Mouse (Mus musculus): ENCODE results near the gene Dhrs4. TPM values are rescaled to one million over a fixed set of nuclear protein-coding genes. Genes with fewer than 3 reads are reported as not detected.

Gene Dhrs4
- polyA plus RNA-seq, 1 experiment from 2014 or later, result 137 TPM

DNA sequence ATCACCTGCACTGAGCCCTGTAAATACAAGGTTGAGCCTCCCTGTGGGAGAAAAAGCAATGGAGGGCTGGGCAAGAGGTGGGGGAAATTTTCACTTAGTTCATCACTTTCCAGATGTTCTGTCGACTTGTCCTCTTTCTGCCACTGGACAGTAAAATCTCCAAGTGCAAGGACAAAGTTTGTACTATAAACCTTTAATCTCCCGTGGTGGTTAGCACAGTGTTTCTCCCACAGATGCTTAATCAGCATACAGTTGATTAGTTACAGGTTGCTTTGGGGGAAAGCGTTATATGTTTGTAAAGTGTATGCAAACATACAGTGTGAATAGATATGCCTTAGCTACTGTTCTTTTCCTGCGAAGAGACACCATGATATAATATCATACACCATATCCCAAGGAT, 12.1 kb upstream of the Dhrs4 start:
- Histone ChIP-seq H3K27ac (no peak overlapping the region), H3K4me3 (replicated peaks) (no peak overlapping the region), H3K4me2 (replicated peaks) (no peak overlapping the region), H3K27me3 (replicated peaks) (no peaks in the 10 kb centered on the region), H3K4me1 (replicated peaks) (no peaks in the 10 kb centered on the region), H3K9ac (no peak overlapping the region), H3K9me3 (no peaks in the 10 kb centered on the region), H3K36me3 (no peaks in the 10 kb centered on the region)
- 71% methylated on average over 4 of the region's 4 CpGs for WGBS
- ATAC-seq, result no peak

DNA sequence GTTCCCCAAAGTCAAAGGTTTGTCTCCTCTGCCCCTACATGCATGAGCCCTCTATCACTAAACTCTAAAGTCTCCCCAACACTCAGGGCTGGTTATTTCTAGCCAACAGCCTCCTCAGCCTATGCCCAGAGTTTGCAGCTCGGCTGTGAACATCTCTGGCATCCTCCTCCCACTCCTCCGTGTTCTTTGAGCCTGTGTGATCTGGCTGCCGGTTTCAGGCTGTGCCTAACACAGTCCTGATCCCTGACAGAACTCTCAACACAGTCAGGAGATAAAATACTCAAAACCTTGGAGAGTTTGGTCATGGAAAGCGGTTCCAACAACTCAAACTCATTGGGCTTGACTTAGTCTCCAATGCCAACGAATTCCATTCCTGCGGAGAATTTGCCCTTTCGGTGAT, 11.4 kb upstream of the Dhrs4 start:
- no peaks in the 10 kb centered on the region for H3K36me3 ChIP-seq
- no peak for ATAC-seq
- no peak overlapping the region for H3K4me3 ChIP-seq (replicated peaks)
- H3K4me1 ChIP-seq (replicated peaks), result no peaks in the 10 kb centered on the region
- no peak overlapping the region for H3K4me2 ChIP-seq (replicated peaks)
- WGBS, result 67% methylated on average over 7 of the region's 7 CpGs
- H3K27ac ChIP-seq, result no peak overlapping the region
- no peaks in the 10 kb centered on the region for H3K9me3 ChIP-seq
- no peak overlapping the region for H3K9ac ChIP-seq
- no peaks in the 10 kb centered on the region for H3K27me3 ChIP-seq (replicated peaks)

- ATAC-seq, result peak; percentile 42; the same call in 1 of the 2 replicates
- no peak overlapping the region for H3K9ac ChIP-seq
- H3K36me3 ChIP-seq, result no peaks in the 10 kb centered on the region
- no peak overlapping the region for H3K4me3 ChIP-seq (replicated peaks)
- no peak overlapping the region for H3K4me2 ChIP-seq (replicated peaks)
- WGBS, result 70% methylated on average over 2 of the region's 2 CpGs
- H3K27ac ChIP-seq, result 0 out of 2 replicates have a peak overlapping the region, but pooled peaks have one; percentile 63
- H3K27me3 ChIP-seq (replicated peaks), result no peaks in the 10 kb centered on the region
- no peaks in the 10 kb centered on the region for H3K9me3 ChIP-seq
- no peaks in the 10 kb centered on the region for H3K4me1 ChIP-seq (replicated peaks)
Measured at GRCm38 (mm10) chr14:55468301-55468741, 10.2 kb upstream of the Dhrs4 start.

GRCm38 (mm10) chr14:55469041-55469440, 9.5 kb upstream of the Dhrs4 start:
- Histone ChIP-seq H3K27me3 (replicated peaks) (no peaks in the 10 kb centered on the region), H3K4me1 (replicated peaks) (no peaks in the 10 kb centered on the region), H3K9me3 (no peaks in the 10 kb centered on the region), H3K36me3 (no peaks in the 10 kb centered on the region), H3K27ac (peak overlapping the region; percentile 63; the same call in 1 of the 2 replicates), H3K9ac (no peak overlapping the region), H3K4me2 (replicated peaks) (no peak overlapping the region), H3K4me3 (replicated peaks) (no peak overlapping the region)
- WGBS, result 45% methylated on average over 2 of the region's 2 CpGs
- peak; percentile 76 for ATAC-seq

DNA sequence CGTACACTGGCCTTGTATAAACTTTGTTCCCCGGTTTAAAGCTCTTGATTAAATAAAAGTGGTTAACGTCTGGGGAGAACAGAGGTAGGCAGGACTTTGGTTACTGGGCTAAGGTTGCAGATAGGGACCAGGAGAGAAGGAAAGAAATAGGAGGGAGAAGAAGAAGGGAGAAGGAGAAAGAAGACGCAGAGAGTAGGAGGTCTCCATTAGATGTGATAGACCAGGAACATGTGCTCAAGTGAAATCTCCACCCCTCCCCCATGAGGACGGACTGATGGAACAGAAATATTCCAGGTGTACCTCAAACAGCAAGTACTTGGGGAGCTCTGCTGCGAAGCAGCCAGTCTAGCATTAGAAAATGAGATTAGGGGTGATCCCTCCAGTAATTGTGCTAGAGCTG, 8.7 kb upstream of the Dhrs4 start:
- WGBS, result 47% methylated on average over 6 of the region's 6 CpGs
- Histone ChIP-seq H3K36me3 (no peaks in the 10 kb centered on the region), H3K27ac (peak overlapping the region; percentile 42; the same call in 1 of the 2 replicates), H3K9ac (no peak overlapping the region), H3K4me3 (replicated peaks) (no peak overlapping the region), H3K4me1 (replicated peaks) (no peaks in the 10 kb centered on the region), H3K27me3 (replicated peaks) (no peaks in the 10 kb centered on the region), H3K4me2 (replicated peaks) (no peak overlapping the region), H3K9me3 (no peaks in the 10 kb centered on the region)
- peak; percentile 42 for ATAC-seq

DNA sequence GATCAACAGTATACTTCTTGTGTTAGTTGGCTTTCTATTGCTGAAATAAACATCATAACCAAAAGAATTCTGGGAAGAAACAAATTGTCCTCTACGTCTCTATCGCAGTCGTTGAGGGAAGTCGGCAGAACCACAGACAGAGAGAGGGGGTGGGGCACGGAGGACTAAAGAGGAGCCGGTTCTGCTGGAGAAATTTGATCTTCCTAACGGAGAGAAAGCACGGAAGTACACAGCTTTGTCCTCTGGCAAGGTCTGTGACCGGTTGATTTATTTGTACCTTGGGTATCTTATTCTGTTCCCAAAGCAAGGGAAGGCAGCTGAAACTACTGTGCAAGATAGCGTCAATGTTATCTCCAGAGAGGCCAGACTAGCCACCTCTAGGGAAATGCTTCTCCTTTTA, 7.8 kb upstream of the Dhrs4 start:
- Histone ChIP-seq H3K27me3 (replicated peaks) (no peaks in the 10 kb centered on the region), H3K4me2 (replicated peaks) (peak overlapping the region; percentile 0), H3K9ac (no peak overlapping the region), H3K4me3 (replicated peaks) (no peak overlapping the region), H3K36me3 (no peaks in the 10 kb centered on the region), H3K27ac (no peak overlapping the region), H3K4me1 (replicated peaks) (no peaks in the 10 kb centered on the region), H3K9me3 (no peaks in the 10 kb centered on the region)
- ATAC-seq, result no peak
- WGBS, result 4% methylated on average over 10 of the region's 10 CpGs

- no peak overlapping the region for H3K27ac ChIP-seq
- no peaks in the 10 kb centered on the region for H3K9me3 ChIP-seq
- H3K9ac ChIP-seq, result no peak overlapping the region
- H3K4me3 ChIP-seq (replicated peaks), result no peak overlapping the region
- no peaks in the 10 kb centered on the region for H3K27me3 ChIP-seq (replicated peaks)
- no peaks in the 10 kb centered on the region for H3K36me3 ChIP-seq
- no peak for ATAC-seq
- WGBS, result 47% methylated on average over 2 of the region's 2 CpGs
- H3K4me1 ChIP-seq (replicated peaks), result peaks cover 8% of the 10 kb centered on the region
- H3K4me2 ChIP-seq (replicated peaks), result no peak overlapping the region
Measured at GRCm38 (mm10) chr14:55475654-55476053, 2.9 kb upstream of the Dhrs4 start.

DNA sequence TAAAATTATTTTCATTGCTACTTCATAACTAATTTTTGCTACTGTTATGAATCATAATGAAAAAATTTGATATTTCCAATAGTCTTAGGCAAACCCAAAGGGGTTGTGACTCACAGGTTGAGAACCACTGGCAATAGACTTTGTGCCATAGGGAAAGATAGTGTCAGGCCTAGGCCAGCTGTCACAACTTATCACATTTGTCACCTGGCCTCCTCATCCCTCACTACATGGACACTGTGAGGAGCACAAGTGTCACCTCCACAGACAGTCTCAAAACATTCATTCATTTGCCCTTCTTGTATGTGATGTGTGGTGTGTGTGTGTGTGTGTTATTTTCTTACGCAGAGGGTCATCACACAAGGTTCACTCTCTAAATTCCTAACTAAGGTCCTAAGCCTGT, 1.1 kb upstream of the Dhrs4 start:
- no peak overlapping the region for H3K27ac ChIP-seq
- no peak overlapping the region for H3K4me2 ChIP-seq (replicated peaks)
- H3K36me3 ChIP-seq, result no peaks in the 10 kb centered on the region
- no peaks in the 10 kb centered on the region for H3K9me3 ChIP-seq
- H3K4me3 ChIP-seq (replicated peaks), result no peak overlapping the region
- no peak overlapping the region for H3K9ac ChIP-seq
- ATAC-seq, result no peak
- no peaks in the 10 kb centered on the region for H3K27me3 ChIP-seq (replicated peaks)
- peaks cover 8% of the 10 kb centered on the region for H3K4me1 ChIP-seq (replicated peaks)
- 100% methylated on average over 1 of the region's 1 CpGs for WGBS

GRCm38 (mm10) chr14:55477829-55478228, 729 bp upstream of the Dhrs4 start:
- WGBS, result 81% methylated on average over 5 of the region's 5 CpGs
- Histone ChIP-seq H3K27ac (no peak overlapping the region), H3K4me2 (replicated peaks) (peak overlapping the region; percentile 70), H3K27me3 (replicated peaks) (no peaks in the 10 kb centered on the region), H3K9ac (no peak overlapping the region), H3K4me1 (replicated peaks) (peaks cover 8% of the 10 kb centered on the region), H3K4me3 (replicated peaks) (no peak overlapping the region), H3K9me3 (no peaks in the 10 kb centered on the region), H3K36me3 (no peaks in the 10 kb centered on the region)
- no peak for ATAC-seq

DNA sequence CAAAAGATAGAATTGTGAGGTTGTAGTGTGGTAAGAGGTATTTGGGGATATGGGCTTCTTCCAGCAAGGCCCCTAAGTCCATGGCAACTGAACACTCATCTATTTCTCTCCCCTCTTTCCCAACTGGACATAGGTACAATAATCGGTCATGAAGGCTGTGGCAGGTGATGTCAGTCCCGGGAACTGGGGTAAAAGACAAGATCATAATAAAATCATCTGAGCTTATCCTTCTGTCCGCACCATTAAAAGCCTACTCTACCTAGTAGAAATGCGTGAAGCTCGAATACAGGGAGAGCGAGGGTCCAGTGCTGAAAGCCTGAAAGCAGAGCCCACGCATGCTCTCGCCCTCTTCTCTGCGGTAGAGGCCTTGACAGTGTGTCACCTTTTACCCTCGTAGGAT, 1.1 kb downstream of the Dhrs4 start:
- no peaks in the 10 kb centered on the region for H3K27me3 ChIP-seq (replicated peaks)
- H3K27ac ChIP-seq, result no peak overlapping the region
- H3K4me2 ChIP-seq (replicated peaks), result peak overlapping the region; percentile 70
- no peaks in the 10 kb centered on the region for H3K36me3 ChIP-seq
- peak overlapping the region; percentile 52; the same call in 1 of the 2 replicates for H3K4me3 ChIP-seq (replicated peaks)
- no peak for ATAC-seq
- WGBS, result 92% methylated on average over 10 of the region's 10 CpGs
- H3K4me1 ChIP-seq (replicated peaks), result peaks cover 8% of the 10 kb centered on the region
- no peak overlapping the region for H3K9ac ChIP-seq
- no peaks in the 10 kb centered on the region for H3K9me3 ChIP-seq

DNA sequence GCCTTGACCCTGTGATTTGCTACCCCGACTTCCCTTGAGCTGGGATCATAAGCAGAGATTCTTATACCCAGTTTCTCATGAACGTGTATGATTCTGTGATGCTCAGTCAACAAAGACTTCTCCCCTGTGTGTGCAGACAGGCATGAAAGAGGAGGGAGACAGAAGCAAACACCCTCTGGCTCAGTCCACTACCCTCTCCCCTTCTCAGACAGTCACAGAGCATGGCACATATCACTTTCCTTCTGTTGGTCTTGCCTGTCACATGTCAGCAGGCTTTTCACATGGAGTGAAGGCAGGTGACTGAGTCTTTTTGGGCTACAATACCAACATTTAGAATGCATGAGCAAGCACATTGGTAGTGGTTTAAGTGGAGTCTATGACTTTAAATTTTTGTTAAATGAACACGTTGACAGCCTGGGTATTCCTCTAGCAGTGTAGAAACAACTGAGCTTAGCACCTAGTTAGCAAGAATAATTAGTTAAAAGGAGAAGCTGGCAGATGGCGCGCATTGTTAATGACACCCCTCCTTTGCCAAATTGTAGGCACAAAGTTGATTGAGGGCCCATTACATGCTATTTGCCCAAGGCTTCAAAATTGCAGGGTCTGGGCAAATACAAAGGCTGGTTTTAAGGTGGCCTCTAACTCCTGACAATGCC, 6.0 kb downstream of the Dhrs4 start:
- no peak for ATAC-seq

GRCm38 (mm10) chr14:55486836-55487235, 8.3 kb downstream of the Dhrs4 start:
- Histone ChIP-seq H3K4me2 (replicated peaks) (no peak overlapping the region), H3K9ac (no peak overlapping the region), H3K27me3 (replicated peaks) (no peaks in the 10 kb centered on the region), H3K36me3 (peaks cover 16% of the 10 kb centered on the region; the same call in 1 of the 2 replicates), H3K4me1 (replicated peaks) (peaks cover 7% of the 10 kb centered on the region; the same call in 1 of the 2 replicates), H3K4me3 (replicated peaks) (no peak overlapping the region), H3K9me3 (no peaks in the 10 kb centered on the region), H3K27ac (no peak overlapping the region)
- ATAC-seq, result no peak
- 81% methylated on average over 8 of the region's 8 CpGs for whole genome bisulfite sequencing

More for the DNA sequence above, 6.0 kb downstream of the Dhrs4 start:
- 77% methylated on average over 5 of the region's 5 CpGs for WGBS
- Histone ChIP-seq H3K4me1 (replicated peaks) (peaks cover 4% of the 10 kb centered on the region; the same call in 1 of the 2 replicates), H3K27me3 (replicated peaks) (no peaks in the 10 kb centered on the region), H3K9me3 (no peaks in the 10 kb centered on the region), H3K4me2 (replicated peaks) (no peak overlapping the region), H3K27ac (no peak overlapping the region), H3K9ac (no peak overlapping the region), H3K36me3 (peaks cover 16% of the 10 kb centered on the region; the same call in 1 of the 2 replicates), H3K4me3 (replicated peaks) (no peak overlapping the region)

Data from intestine, embryonic 15.5 days (tissue).